Mouse (Mus musculus) E14TG2a.4 (cell line): ENCODE results near the gene Neurl2.

Experiments
- CTCF ChIP-seq: conservative IDR thresholded peaks from 2 replicates; pipeline ENCODE4 v1.5.1; 2014; ENCODE audit warnings: low read length
- NANOG ChIP-seq: IDR thresholded peaks from 2 replicates; pipeline ENCODE4 v1.6.1; 2014; ENCODE audit warnings: borderline replicate concordance, low read length, mixed read lengths

DNA sequence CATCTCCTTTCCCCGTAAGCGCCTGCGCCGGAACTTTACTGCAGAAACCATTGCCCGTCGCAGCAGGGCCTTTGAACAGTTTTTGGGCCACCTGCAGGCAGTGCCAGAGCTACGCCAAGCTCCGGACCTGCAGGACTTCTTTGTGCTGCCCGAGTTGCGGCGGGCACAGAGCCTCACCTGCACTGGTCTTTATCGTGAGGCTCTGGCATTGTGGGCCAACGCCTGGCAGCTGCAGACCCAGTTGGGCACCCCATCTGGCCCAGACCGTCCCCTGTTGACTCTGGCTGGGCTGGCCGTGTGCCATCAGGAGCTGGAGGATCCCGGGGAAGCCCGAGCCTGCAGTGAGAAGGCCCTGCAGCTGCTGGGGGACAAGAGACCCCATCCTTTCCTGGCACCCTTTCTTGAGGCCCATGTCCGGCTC lies 41.4 kb downstream of the Neurl2 start:
- TF ChIP-seq CTCF (no peak), NANOG (no peak)
